Mouse (Mus musculus) kidney, embryonic 15.5 days (tissue): Measurements from ENCODE around the gene Mbnl2. TPM values are rescaled to one million over a fixed set of nuclear protein-coding genes. Genes with fewer than 3 reads are reported as not detected.

ENCODE experiments used
- ATAC-seq: fragments of 200-750 bp; cut with Nextera tagmentation; replicated peaks from 2 replicates; pipeline ENCODE4 v1.8.0; 2017; ENCODE audit warnings: moderate TSS enrichment; ENCODE audit not compliant: low FRiP score
- H3K27ac ChIP-seq: fragments of 300-500 bp; sonication (generic); 2 replicates; pipeline ENCODE4 v1.5.1; 2015; ENCODE audit warnings: mild to moderate bottlenecking, inconsistent platforms
- H3K27me3 ChIP-seq: fragments of 300-500 bp; sonication (generic); 2 replicates; pipeline ENCODE4 v1.6.1; 2015; ENCODE audit warnings: inconsistent platforms
- H3K36me3 ChIP-seq: fragments of 300-500 bp; sonication (generic); 2 replicates; pipeline ENCODE4 v1.6.1; 2015; ENCODE audit warnings: inconsistent platforms
- H3K4me1 ChIP-seq: fragments of 300-500 bp; sonication (generic); 2 replicates; pipeline ENCODE4 v1.6.1; 2015; ENCODE audit warnings: inconsistent platforms
- H3K4me2 ChIP-seq: fragments of 300-500 bp; sonication (generic); 2 replicates; pipeline ENCODE4 v1.6.1; 2015; ENCODE audit warnings: moderate library complexity, mild to moderate bottlenecking, inconsistent platforms
- H3K4me3 ChIP-seq: fragments of 300-500 bp; sonication (generic); replicated peaks from 2 replicates; pipeline ENCODE4 v1.5.1; 2015; ENCODE audit warnings: mild to moderate bottlenecking, inconsistent platforms
- H3K9ac ChIP-seq: fragments of 300-500 bp; sonication (generic); 2 replicates; pipeline ENCODE4 v1.6.1; 2015; ENCODE audit warnings: mild to moderate bottlenecking, inconsistent platforms
- H3K9me3 ChIP-seq: fragments of 300-500 bp; sonication (generic); replicated peaks from 2 replicates; pipeline ENCODE4 v1.6.1; 2016; ENCODE audit warnings: inconsistent platforms
- WGBS: fragments of 180-500 bp; shearing (Covaris S2); methylation state at CpG from one replicate; pipeline ENCODE4 v1.1.7; 2015; ENCODE audit warnings: mixed read lengths; 5-methylcytosine and 5-hydroxymethylcytosine counted together
- polyA plus RNA-seq: library from polyadenylated mRNA; unstranded; fragments of >200 nt; fragmentation: Nextera tagmentation; extraction: Ambion mirVana; gene quantifications from 2 replicates; pipeline ENCODE4 v1.2.1, GENCODE M21; 2015

Gene Mbnl2
- polyA plus RNA-seq, 1 experiment from 2014 or later, result 91.7 TPM

GRCm38 (mm10) chr14:120318974-120319731 is 43.7 kb downstream of the Mbnl2 start:
- Histone ChIP-seq H3K4me3 (no peak overlapping the region), H3K27me3 (no peaks in the 10 kb centered on the region), H3K27ac (no peak overlapping the region), H3K36me3 (peaks cover 14% of the 10 kb centered on the region; the same call in 1 of the 2 replicates), H3K4me2 (no peak overlapping the region), H3K4me1 (peaks cover 22% of the 10 kb centered on the region; the same call in 1 of the 2 replicates), H3K9ac (no peak overlapping the region), H3K9me3 (no peaks in the 10 kb centered on the region)
- WGBS, result 71% methylated on average over 9 of the region's 9 CpGs
- ATAC-seq, result no peak

GRCm38 (mm10) chr14:120322041-120322440 is 46.6 kb downstream of the Mbnl2 start:
- Histone ChIP-seq H3K9me3 (no peaks in the 10 kb centered on the region), H3K4me3 (no peak overlapping the region), H3K4me1 (peaks cover 17% of the 10 kb centered on the region; the same call in 1 of the 2 replicates), H3K36me3 (peaks cover 26% of the 10 kb centered on the region), H3K27ac (no peak overlapping the region), H3K9ac (no peak overlapping the region), H3K27me3 (no peaks in the 10 kb centered on the region), H3K4me2 (no peak overlapping the region)
- 90% methylated on average over 8 of the region's 8 CpGs for WGBS
- ATAC-seq, result no peak

GRCm38 (mm10) chr14:120323111-120323510 is 47.6 kb downstream of the Mbnl2 start:
- Histone ChIP-seq H3K9me3 (no peaks in the 10 kb centered on the region), H3K27me3 (no peaks in the 10 kb centered on the region), H3K4me2 (no peak overlapping the region), H3K4me3 (no peak overlapping the region), H3K9ac (no peak overlapping the region), H3K36me3 (peaks cover 32% of the 10 kb centered on the region), H3K4me1 (peaks cover 17% of the 10 kb centered on the region; the same call in 1 of the 2 replicates), H3K27ac (no peak overlapping the region)
- ATAC-seq, result no peak
- WGBS, result 69% methylated on average over 1 of the region's 1 CpGs

- Histone ChIP-seq H3K4me2 (no peak overlapping the region), H3K36me3 (peaks cover 35% of the 10 kb centered on the region), H3K9ac (no peak overlapping the region), H3K27me3 (no peaks in the 10 kb centered on the region), H3K4me3 (no peak overlapping the region), H3K27ac (no peak overlapping the region), H3K9me3 (no peaks in the 10 kb centered on the region), H3K4me1 (peaks cover 9% of the 10 kb centered on the region; the same call in 1 of the 2 replicates)
- 89% methylated on average over 8 of the region's 8 CpGs for WGBS
- no peak for ATAC-seq
Measured at GRCm38 (mm10) chr14:120324061-120324791, 48.8 kb downstream of the Mbnl2 start.

GRCm38 (mm10) chr14:120324883-120325480 is 49.5 kb downstream of the Mbnl2 start:
- no peak overlapping the region for H3K27ac ChIP-seq
- peaks cover 27% of the 10 kb centered on the region for H3K36me3 ChIP-seq
- H3K9ac ChIP-seq, result no peak overlapping the region
- no peaks in the 10 kb centered on the region for H3K27me3 ChIP-seq
- H3K4me1 ChIP-seq, result 0 out of 2 replicates have a peak, but pooled peaks cover 3% of the 10 kb centered on the region
- H3K9me3 ChIP-seq, result no peaks in the 10 kb centered on the region
- no peak overlapping the region for H3K4me3 ChIP-seq
- no peak for ATAC-seq
- 85% methylated on average over 19 of the region's 19 CpGs for WGBS
- H3K4me2 ChIP-seq, result no peak overlapping the region

- no peak overlapping the region for H3K9ac ChIP-seq
- ATAC-seq, result no peak
Measured at GRCm38 (mm10) chr14:120325673-120326072, 50.2 kb downstream of the Mbnl2 start.

GRCm38 (mm10) chr14:120330454-120330853 is 55.0 kb downstream of the Mbnl2 start:
- Histone ChIP-seq H3K27ac (0 out of 2 replicates have a peak overlapping the region, but pooled peaks have one; percentile 10), H3K9me3 (no peaks in the 10 kb centered on the region), H3K4me3 (no peak overlapping the region), H3K9ac (no peak overlapping the region), H3K27me3 (no peaks in the 10 kb centered on the region), H3K4me2 (no peak overlapping the region), H3K36me3 (peaks cover 20% of the 10 kb centered on the region), H3K4me1 (peaks cover 32% of the 10 kb centered on the region)
- WGBS, result 66% methylated on average over 12 of the region's 12 CpGs
- ATAC-seq, result no peak

More at GRCm38 (mm10) chr14:120325673-120326072, 50.2 kb downstream of the Mbnl2 start:
- H3K27me3 ChIP-seq, result no peaks in the 10 kb centered on the region
- 84% methylated on average over 5 of the region's 5 CpGs for WGBS
- H3K4me1 ChIP-seq, result peaks cover 9% of the 10 kb centered on the region
- no peak overlapping the region for H3K27ac ChIP-seq
- H3K36me3 ChIP-seq, result peaks cover 25% of the 10 kb centered on the region
- H3K4me3 ChIP-seq, result no peak overlapping the region
- H3K9me3 ChIP-seq, result no peaks in the 10 kb centered on the region
- no peak overlapping the region for H3K4me2 ChIP-seq

- Histone ChIP-seq H3K4me1 (peaks cover 36% of the 10 kb centered on the region), H3K9me3 (no peaks in the 10 kb centered on the region), H3K36me3 (peaks cover 17% of the 10 kb centered on the region), H3K27ac (0 out of 2 replicates have a peak overlapping the region, but pooled peaks have one; percentile 10), H3K4me3 (no peak overlapping the region), H3K9ac (no peak overlapping the region), H3K4me2 (no peak overlapping the region), H3K27me3 (no peaks in the 10 kb centered on the region)
- 78% methylated on average over 13 of the region's 13 CpGs for WGBS
- ATAC-seq, result no peak
Measured at GRCm38 (mm10) chr14:120330881-120331514, 55.5 kb downstream of the Mbnl2 start.

- Histone ChIP-seq H3K9me3 (no peaks in the 10 kb centered on the region), H3K27ac (0 out of 2 replicates have a peak overlapping the region, but pooled peaks have one; percentile 27), H3K4me3 (no peak overlapping the region), H3K9ac (no peak overlapping the region), H3K4me2 (no peak overlapping the region), H3K27me3 (no peaks in the 10 kb centered on the region), H3K4me1 (peaks cover 63% of the 10 kb centered on the region), H3K36me3 (0 out of 2 replicates have a peak, but pooled peaks cover 2% of the 10 kb centered on the region)
- WGBS, result 64% methylated on average over 15 of the region's 15 CpGs
- ATAC-seq, result no peak; the same call in 1 of the 2 replicates
Measured at GRCm38 (mm10) chr14:120333465-120334243, 58.2 kb downstream of the Mbnl2 start.

GRCm38 (mm10) chr14:120335366-120335765 is 59.9 kb downstream of the Mbnl2 start:
- peaks cover 62% of the 10 kb centered on the region for H3K4me1 ChIP-seq
- H3K27me3 ChIP-seq, result no peaks in the 10 kb centered on the region
- no peak overlapping the region for H3K4me3 ChIP-seq
- WGBS, result 54% methylated on average over 9 of the region's 9 CpGs
- H3K27ac ChIP-seq, result peak overlapping the region; percentile 45; the same call in 1 of the 2 replicates
- 0 out of 2 replicates have a peak, but pooled peaks cover 2% of the 10 kb centered on the region for H3K36me3 ChIP-seq
- H3K4me2 ChIP-seq, result no peak overlapping the region
- no peaks in the 10 kb centered on the region for H3K9me3 ChIP-seq
- ATAC-seq, result no peak
- H3K9ac ChIP-seq, result no peak overlapping the region

GRCm38 (mm10) chr14:120335871-120336270 is 60.4 kb downstream of the Mbnl2 start:
- peak; percentile 26; the same call in 1 of the 2 replicates for ATAC-seq
- Histone ChIP-seq H3K27ac (peak overlapping the region; percentile 86), H3K4me1 (peaks cover 57% of the 10 kb centered on the region)

More at GRCm38 (mm10) chr14:120335871-120336270, 60.4 kb downstream of the Mbnl2 start:
- no peak overlapping the region for H3K4me2 ChIP-seq
- H3K36me3 ChIP-seq, result 0 out of 2 replicates have a peak, but pooled peaks cover 2% of the 10 kb centered on the region
- no peaks in the 10 kb centered on the region for H3K9me3 ChIP-seq
- no peak overlapping the region for H3K9ac ChIP-seq
- WGBS, result 38% methylated on average over 6 of the region's 6 CpGs
- H3K27me3 ChIP-seq, result no peaks in the 10 kb centered on the region
- no peak overlapping the region for H3K4me3 ChIP-seq
